Mouse (Mus musculus): ENCODE results near the gene Ap1s1. TPM values are rescaled to one million over a fixed set of nuclear protein-coding genes. Genes with fewer than 3 reads are reported as not detected.

Ap1s1 gene
- polyA plus RNA-seq, 1 experiment from 2014 or later: 272 TPM

DNA sequence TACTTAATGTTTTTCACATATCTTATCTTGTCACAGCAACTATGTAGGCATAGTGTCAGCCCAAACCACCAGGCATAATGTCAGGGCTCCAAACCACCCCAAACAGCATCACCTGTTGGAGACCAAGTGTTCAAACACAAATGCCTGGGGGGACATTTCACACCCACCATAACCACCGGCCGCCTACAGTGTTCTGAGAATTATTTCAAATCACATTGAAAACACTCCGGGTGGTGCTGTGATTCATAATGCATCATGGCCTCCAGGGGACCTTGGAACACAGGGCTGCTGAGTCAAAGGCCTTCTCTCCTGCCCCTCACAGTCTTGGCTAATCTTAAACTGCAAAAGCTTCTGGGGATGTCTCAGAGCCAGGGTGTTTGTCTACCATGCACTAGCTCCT lies 30.0 kb downstream of the Ap1s1 start:
- Histone ChIP-seq H3K4me3 (replicated peaks; ENCODE audit: low read length) (no peak overlapping the region), H3K4me2 (ENCODE audit: low read length) (no peak overlapping the region), H3K4me1 (replicated peaks; ENCODE audit: control insufficient read depth, insufficient read depth, low read length) (no peaks in the 10 kb centered on the region), H3K9ac (replicated peaks; ENCODE audit: low read depth, low read length) (no peak overlapping the region), H3K27me3 (replicated peaks; ENCODE audit: control insufficient read depth, insufficient read depth, low read length) (no peaks in the 10 kb centered on the region), H3K27ac (ENCODE audit: low read length) (no peak overlapping the region), H3K9me3 (ENCODE audit: control insufficient read depth, low read length) (0 out of 2 replicates have a peak, but pooled peaks cover 2% of the 10 kb centered on the region), H3K36me3 (ENCODE audit: control insufficient read depth, insufficient read depth) (no peaks in the 10 kb centered on the region)
- WGBS: 93% methylated on average over 3 of the region's 3 CpGs
- no peak for ATAC-seq

DNA sequence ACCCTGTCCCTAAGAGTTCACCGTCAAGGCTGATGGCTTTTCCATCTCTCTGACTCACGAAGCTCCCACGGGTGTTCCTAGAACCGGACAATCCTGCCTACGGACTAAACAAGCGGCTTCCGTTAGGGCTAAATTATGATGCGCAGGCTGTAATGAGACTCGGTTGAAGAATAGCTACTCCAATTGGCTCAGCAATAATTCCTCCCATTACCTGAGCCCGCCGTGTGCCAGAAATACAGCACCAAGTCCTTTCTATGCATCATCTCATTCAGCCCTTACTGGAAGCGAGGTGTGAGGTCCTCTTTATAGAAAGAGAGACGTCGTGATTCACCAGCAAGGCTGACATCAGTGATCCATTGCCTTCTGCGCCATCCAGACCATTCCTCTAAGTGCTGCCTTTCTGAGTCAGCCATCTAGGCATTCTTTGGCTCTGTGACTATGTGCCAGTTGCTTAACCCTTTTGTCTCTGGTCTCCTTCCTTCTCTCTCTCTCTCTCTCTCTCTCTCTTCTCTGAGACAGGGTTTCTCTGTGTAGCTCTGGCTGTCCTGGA lies 33.5 kb downstream of the Ap1s1 start:
- no peaks in the 10 kb centered on the region for H3K36me3 ChIP-seq (ENCODE audit: control insufficient read depth, insufficient read depth)
- no peak for ATAC-seq
- WGBS: 74% methylated on average over 15 of the region's 15 CpGs

DNA sequence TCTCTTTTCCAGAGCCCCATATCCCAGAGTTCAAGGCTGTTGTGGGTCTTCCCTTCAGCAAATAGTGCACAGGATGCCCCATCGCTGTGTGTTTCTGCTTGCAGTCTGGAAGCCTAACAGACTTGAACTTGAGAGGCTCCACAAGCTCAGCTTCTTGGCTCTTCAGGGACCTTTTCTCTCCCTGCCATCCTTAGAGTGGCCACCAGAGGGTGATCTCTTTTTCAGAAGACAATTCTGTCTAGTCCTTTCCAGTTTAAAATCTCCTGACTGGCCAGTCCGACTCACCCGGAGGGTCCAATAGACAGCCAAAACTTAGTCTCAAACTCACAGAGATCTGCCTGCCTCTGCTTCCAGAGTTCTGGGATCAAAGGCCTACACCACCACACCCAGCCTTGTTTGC lies 35.9 kb downstream of the Ap1s1 start:
- no peak overlapping the region for H3K9ac ChIP-seq (replicated peaks; ENCODE audit: low read depth, low read length)
- H3K9me3 ChIP-seq (ENCODE audit: control insufficient read depth, low read length): no peaks in the 10 kb centered on the region
- 18% methylated on average over 3 of the region's 3 CpGs for WGBS

More for the DNA sequence above, 33.5 kb downstream of the Ap1s1 start:
- Histone ChIP-seq H3K4me2 (ENCODE audit: low read length) (no peak overlapping the region), H3K27me3 (replicated peaks; ENCODE audit: control insufficient read depth, insufficient read depth, low read length) (0 out of 2 replicates have a peak, but pooled peaks cover 2% of the 10 kb centered on the region), H3K9me3 (ENCODE audit: control insufficient read depth, low read length) (0 out of 2 replicates have a peak, but pooled peaks cover 2% of the 10 kb centered on the region), H3K27ac (ENCODE audit: low read length) (no peak overlapping the region), H3K4me3 (replicated peaks; ENCODE audit: low read length) (no peak overlapping the region), H3K9ac (replicated peaks; ENCODE audit: low read depth, low read length) (no peak overlapping the region), H3K4me1 (replicated peaks; ENCODE audit: control insufficient read depth, insufficient read depth, low read length) (no peaks in the 10 kb centered on the region)

DNA sequence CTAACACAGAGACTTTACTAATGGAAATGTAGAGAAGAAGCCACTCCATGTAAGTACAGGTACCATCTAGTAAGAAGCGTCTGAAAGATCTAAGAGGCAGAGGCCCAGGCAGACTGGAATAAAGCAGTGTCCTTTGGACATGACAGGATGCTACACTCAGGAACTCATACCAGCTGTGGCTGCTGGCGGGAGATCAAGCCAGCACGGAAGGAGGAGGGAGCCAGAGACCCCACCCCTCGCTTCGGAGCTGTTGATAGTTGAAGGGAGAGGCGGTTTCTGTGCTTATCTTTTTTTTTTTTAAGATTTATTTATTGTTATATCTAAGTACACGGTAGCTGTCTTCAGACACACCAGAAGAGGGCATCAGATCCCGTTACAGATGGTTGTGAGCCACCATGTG lies 38.7 kb downstream of the Ap1s1 start:
- Histone ChIP-seq H3K27ac (ENCODE audit: low read length) (no peak overlapping the region), H3K9me3 (ENCODE audit: control insufficient read depth, low read length) (no peaks in the 10 kb centered on the region), H3K9ac (replicated peaks; ENCODE audit: low read depth, low read length) (no peak overlapping the region), H3K4me3 (replicated peaks; ENCODE audit: low read length) (no peak overlapping the region), H3K4me2 (ENCODE audit: low read length) (no peak overlapping the region), H3K4me1 (replicated peaks; ENCODE audit: control insufficient read depth, insufficient read depth, low read length) (no peaks in the 10 kb centered on the region), H3K27me3 (replicated peaks; ENCODE audit: control insufficient read depth, insufficient read depth, low read length) (0 out of 2 replicates have a peak, but pooled peaks cover 2% of the 10 kb centered on the region), H3K36me3 (ENCODE audit: control insufficient read depth, insufficient read depth) (no peaks in the 10 kb centered on the region)
- no peak for ATAC-seq
- WGBS: 60% methylated on average over 8 of the region's 8 CpGs

More for the DNA sequence above, 35.9 kb downstream of the Ap1s1 start:
- Histone ChIP-seq H3K4me2 (ENCODE audit: low read length) (no peak overlapping the region), H3K27ac (ENCODE audit: low read length) (no peak overlapping the region), H3K27me3 (replicated peaks; ENCODE audit: control insufficient read depth, insufficient read depth, low read length) (0 out of 2 replicates have a peak, but pooled peaks cover 2% of the 10 kb centered on the region), H3K4me1 (replicated peaks; ENCODE audit: control insufficient read depth, insufficient read depth, low read length) (no peaks in the 10 kb centered on the region), H3K4me3 (replicated peaks; ENCODE audit: low read length) (no peak overlapping the region), H3K36me3 (ENCODE audit: control insufficient read depth, insufficient read depth) (no peaks in the 10 kb centered on the region)
- ATAC-seq: no peak

DNA sequence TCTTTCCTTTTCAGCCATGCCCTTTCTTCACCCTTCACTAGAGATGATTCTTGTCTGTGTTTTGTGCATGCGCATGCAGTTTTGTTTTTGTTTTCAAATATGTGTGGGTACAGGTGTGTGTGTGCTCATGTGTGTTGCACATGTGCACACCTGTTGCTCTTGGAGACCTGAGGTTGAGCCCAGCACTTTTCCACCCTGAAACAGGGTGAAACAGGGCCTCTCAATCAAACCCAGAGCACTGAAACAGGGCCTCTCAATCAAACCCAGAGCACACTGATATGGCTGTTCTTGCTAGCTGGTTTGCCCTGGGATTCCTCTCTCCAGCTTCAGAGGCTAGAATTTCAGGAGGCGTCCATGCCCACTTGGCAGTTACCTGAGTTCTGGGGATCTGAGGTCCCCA lies 45.3 kb downstream of the Ap1s1 start:
- Histone ChIP-seq H3K4me2 (ENCODE audit: low read length) (no peak overlapping the region), H3K4me1 (replicated peaks; ENCODE audit: control insufficient read depth, insufficient read depth, low read length) (no peaks in the 10 kb centered on the region), H3K9me3 (ENCODE audit: control insufficient read depth, low read length) (no peaks in the 10 kb centered on the region), H3K27ac (ENCODE audit: low read length) (no peak overlapping the region), H3K27me3 (replicated peaks; ENCODE audit: control insufficient read depth, insufficient read depth, low read length) (no peaks in the 10 kb centered on the region), H3K36me3 (ENCODE audit: control insufficient read depth, insufficient read depth) (no peaks in the 10 kb centered on the region), H3K4me3 (replicated peaks; ENCODE audit: low read length) (no peak overlapping the region), H3K9ac (replicated peaks; ENCODE audit: low read depth, low read length) (no peak overlapping the region)
- no peak for ATAC-seq
- 93% methylated on average over 2 of the region's 2 CpGs for WGBS

DNA sequence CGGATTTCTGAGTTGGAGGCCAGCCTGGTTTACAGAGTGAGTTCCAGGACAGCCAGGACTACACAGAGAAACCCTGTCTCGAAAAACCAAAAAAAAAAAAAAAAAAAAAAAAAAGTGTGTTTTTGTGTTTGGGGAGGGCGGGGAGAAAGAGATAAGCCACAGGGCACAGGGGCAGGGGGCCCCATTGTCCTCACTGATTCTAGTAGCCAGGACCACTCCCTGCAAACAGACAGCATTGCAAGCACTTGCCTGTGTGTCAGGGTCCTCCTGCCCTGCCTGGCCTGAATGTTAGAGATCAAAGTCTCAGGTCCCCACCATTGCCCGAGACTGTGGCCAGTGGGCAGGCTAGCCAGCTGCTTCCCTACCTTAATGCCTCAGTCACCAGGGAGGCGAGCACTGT lies 46.5 kb downstream of the Ap1s1 start:
- no peak for ATAC-seq
- peaks cover 8% of the 10 kb centered on the region for H3K36me3 ChIP-seq (ENCODE audit: control insufficient read depth, insufficient read depth)
- no peaks in the 10 kb centered on the region for H3K4me1 ChIP-seq (replicated peaks; ENCODE audit: control insufficient read depth, insufficient read depth, low read length)
- H3K4me3 ChIP-seq (replicated peaks; ENCODE audit: low read length): no peak overlapping the region
- WGBS: 70% methylated on average over 3 of the region's 5 CpGs
- H3K27me3 ChIP-seq (replicated peaks; ENCODE audit: control insufficient read depth, insufficient read depth, low read length): no peaks in the 10 kb centered on the region
- H3K9me3 ChIP-seq (ENCODE audit: control insufficient read depth, low read length): no peaks in the 10 kb centered on the region
- H3K27ac ChIP-seq (ENCODE audit: low read length): no peak overlapping the region
- no peak overlapping the region for H3K9ac ChIP-seq (replicated peaks; ENCODE audit: low read depth, low read length)
- no peak overlapping the region for H3K4me2 ChIP-seq (ENCODE audit: low read length)

DNA sequence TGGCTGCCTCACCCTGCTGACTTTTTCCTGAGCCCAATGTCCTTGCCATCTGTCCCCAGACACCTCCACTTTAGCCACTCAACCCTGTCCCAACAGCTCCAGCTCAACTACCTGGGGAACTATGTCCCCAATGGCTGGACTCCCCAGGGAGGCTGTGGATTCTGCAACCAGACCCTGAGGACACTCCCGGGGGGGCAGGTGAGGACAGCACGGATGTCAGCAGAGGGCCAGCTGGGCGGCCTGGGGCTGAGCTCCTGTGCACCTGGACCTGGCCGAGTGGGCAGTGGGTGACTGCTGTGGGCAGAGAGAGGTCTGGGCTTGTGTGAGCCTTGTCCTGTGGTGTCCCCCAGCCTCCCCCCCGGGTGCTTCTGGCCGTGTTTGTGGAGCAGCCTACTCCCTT lies 56.1 kb downstream of the Ap1s1 start:
- H3K9me3 ChIP-seq (ENCODE audit: control insufficient read depth, low read length): no peaks in the 10 kb centered on the region
- H3K9ac ChIP-seq (replicated peaks; ENCODE audit: low read depth, low read length): no peak overlapping the region
- no peaks in the 10 kb centered on the region for H3K27me3 ChIP-seq (replicated peaks; ENCODE audit: control insufficient read depth, insufficient read depth, low read length)
- no peak for ATAC-seq
- peaks cover 44% of the 10 kb centered on the region for H3K36me3 ChIP-seq (ENCODE audit: control insufficient read depth, insufficient read depth)
- no peak overlapping the region for H3K4me3 ChIP-seq (replicated peaks; ENCODE audit: low read length)
- H3K27ac ChIP-seq (ENCODE audit: low read length): no peak overlapping the region
- H3K4me2 ChIP-seq (ENCODE audit: low read length): no peak overlapping the region
- WGBS: 98% methylated on average over 6 of the region's 6 CpGs
- H3K4me1 ChIP-seq (replicated peaks; ENCODE audit: control insufficient read depth, insufficient read depth, low read length): peaks cover 14% of the 10 kb centered on the region

DNA sequence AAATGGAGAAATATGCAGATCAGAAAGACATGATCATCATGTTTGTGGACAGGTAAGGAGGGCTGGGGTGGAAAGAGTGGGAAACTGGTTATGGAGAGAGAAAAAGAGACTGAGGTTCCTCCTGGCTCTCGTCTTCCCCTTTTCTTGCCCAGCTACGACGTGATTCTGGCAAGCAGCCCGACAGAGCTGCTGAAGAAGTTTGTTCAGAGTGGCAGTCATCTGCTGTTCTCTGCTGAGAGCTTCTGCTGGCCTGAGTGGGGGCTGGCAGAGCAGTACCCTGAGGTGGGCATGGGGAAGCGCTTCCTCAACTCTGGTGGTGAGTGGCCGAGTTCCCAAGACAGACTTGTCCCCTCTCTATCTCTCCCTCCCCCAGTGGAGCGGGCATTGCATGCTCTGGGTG lies 57.5 kb downstream of the Ap1s1 start:
- ATAC-seq: no peak
- no peak overlapping the region for H3K27ac ChIP-seq (ENCODE audit: low read length)

DNA sequence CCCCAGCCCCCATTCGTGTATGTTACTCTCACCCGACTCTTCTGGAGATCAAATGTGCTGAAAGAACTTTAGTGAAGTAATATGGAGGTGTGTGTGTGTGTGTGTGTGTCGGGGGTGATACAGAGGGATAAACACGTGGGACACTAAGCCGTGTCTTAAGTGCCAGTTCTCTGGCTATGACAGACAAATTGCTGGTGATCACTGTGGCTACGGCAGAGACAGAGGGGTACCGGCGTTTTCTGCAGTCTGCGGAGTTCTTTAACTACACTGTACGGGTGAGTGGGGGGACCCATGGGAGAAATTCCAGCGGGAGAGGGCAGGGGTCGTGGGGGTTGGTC lies 58.0 kb downstream of the Ap1s1 start, which contains the start of gene Znhit1:
Gene Znhit1, minus strand, starts transcription at position 88 of the 338 bp plus-strand sequence.
- ATAC-seq: 0 out of 2 replicates have a peak, but pooled peaks have one; percentile 4
- Histone ChIP-seq H3K4me3 (replicated peaks; ENCODE audit: low read length) (peak within 1 kb of the TSS; percentile 91), H3K9ac (replicated peaks; ENCODE audit: low read depth, low read length) (peak within 1 kb of the TSS; percentile 99), H3K36me3 (ENCODE audit: control insufficient read depth, insufficient read depth) (peaks cover 30% of the 10 kb centered on the region), H3K4me2 (ENCODE audit: low read length) (peak within 1 kb of the TSS; percentile 80), H3K4me1 (replicated peaks; ENCODE audit: control insufficient read depth, insufficient read depth, low read length) (peaks cover 14% of the 10 kb centered on the region), H3K9me3 (ENCODE audit: control insufficient read depth, low read length) (no peaks in the 10 kb centered on the region), H3K27me3 (replicated peaks; ENCODE audit: control insufficient read depth, insufficient read depth, low read length) (no peaks in the 10 kb centered on the region), H3K27ac (ENCODE audit: low read length) (peak within 1 kb of the TSS; percentile 94)
- WGBS: 5% methylated on average over 12 of the region's 12 CpGs

More for the DNA sequence above, 57.5 kb downstream of the Ap1s1 start:
- 38% methylated on average over 7 of the region's 7 CpGs for WGBS
- peak overlapping the region; percentile 91 for H3K4me3 ChIP-seq (replicated peaks; ENCODE audit: low read length)
- H3K27me3 ChIP-seq (replicated peaks; ENCODE audit: control insufficient read depth, insufficient read depth, low read length): no peaks in the 10 kb centered on the region
- H3K9ac ChIP-seq (replicated peaks; ENCODE audit: low read depth, low read length): peak overlapping the region; percentile 99
- H3K36me3 ChIP-seq (ENCODE audit: control insufficient read depth, insufficient read depth): peaks cover 31% of the 10 kb centered on the region
- no peaks in the 10 kb centered on the region for H3K9me3 ChIP-seq (ENCODE audit: control insufficient read depth, low read length)
- peaks cover 14% of the 10 kb centered on the region for H3K4me1 ChIP-seq (replicated peaks; ENCODE audit: control insufficient read depth, insufficient read depth, low read length)
- peak overlapping the region; percentile 80 for H3K4me2 ChIP-seq (ENCODE audit: low read length)
